Mouse (Mus musculus) midbrain, postnatal 0 days (tissue): ENCODE measurements around the gene Clk3. TPM values are rescaled to one million over a fixed set of nuclear protein-coding genes. Genes with fewer than 3 reads are reported as not detected.
A peak's percentile ranks its signal among the peaks of the same experiment; 100 is the strongest.

Experiments used
- ATAC-seq: fragments of 200-750 bp; cut with Nextera tagmentation; 2 replicates; pipeline ENCODE4 v1.8.0; 2017; ENCODE audit warnings: moderate number of reproducible peaks, mild to moderate bottlenecking, moderate TSS enrichment, moderate library complexity; ENCODE audit not compliant: low FRiP score
- DNase-seq: peaks from one replicate; pipeline ENCODE4 v3.0.0-alpha.2; 2015; ENCODE audit warnings: low spot score
- H3K27ac ChIP-seq: fragments of 300-500 bp; sonication (generic); 2 replicates; pipeline ENCODE4 v1.5.1; 2014; ENCODE audit warnings: low read depth, mild to moderate bottlenecking, low read length, mixed read lengths
- H3K27me3 ChIP-seq: fragments of 300-500 bp; sonication (generic); 2 replicates; pipeline ENCODE4 v1.6.1; 2014; ENCODE audit warnings: low read length, control low read depth, mixed read lengths; ENCODE audit not compliant: insufficient read depth
- H3K36me3 ChIP-seq: fragments of 300-500 bp; sonication (generic); 2 replicates; pipeline ENCODE4 v1.6.1; 2014; ENCODE audit warnings: low read length, control low read depth, mixed read lengths; ENCODE audit not compliant: insufficient read depth
- H3K4me1 ChIP-seq: fragments of 300-500 bp; sonication (generic); 2 replicates; pipeline ENCODE4 v1.6.1; 2014; ENCODE audit warnings: mild to moderate bottlenecking, control low read depth, antibody characterized with exemption, low read length, mixed read lengths; ENCODE audit not compliant: insufficient read depth
- H3K4me2 ChIP-seq: fragments of 300-500 bp; sonication (generic); 2 replicates; pipeline ENCODE4 v1.6.1; 2014; ENCODE audit warnings: low read depth, mild to moderate bottlenecking, low read length, mixed read lengths; ENCODE audit not compliant: poor library complexity, severe bottlenecking
- H3K4me3 ChIP-seq: fragments of 300-500 bp; sonication (generic); 2 replicates; pipeline ENCODE4 v1.5.1; 2014; ENCODE audit warnings: low read depth, mild to moderate bottlenecking, low read length, moderate library complexity
- H3K9ac ChIP-seq: fragments of 300-500 bp; sonication (generic); replicated peaks from 2 replicates; pipeline ENCODE4 v1.6.1; 2014; ENCODE audit warnings: mild to moderate bottlenecking, low read length, moderate library complexity, mixed read lengths; ENCODE audit not compliant: poor library complexity, severe bottlenecking
- H3K9me3 ChIP-seq: fragments of 300-500 bp; sonication (generic); 2 replicates; pipeline ENCODE4 v1.6.1; 2016; ENCODE audit warnings: low read length, control low read depth
- CTCF ChIP-seq: IDR thresholded peaks from 2 replicates; pipeline ENCODE4 v1.5.1; 2016; ENCODE audit warnings: antibody characterized with exemption, mild to moderate bottlenecking
- WGBS: fragments of 180-500 bp; shearing (Covaris S2); extraction: QIAGEN DNeasy Blood & Tissue Kit; methylation state at CpG from one replicate; pipeline ENCODE4 v1.1.7; 2014; 5-methylcytosine and 5-hydroxymethylcytosine counted together
- polyA plus RNA-seq: library from polyadenylated mRNA; unstranded; fragments of >200 nt; fragmentation: Nextera tagmentation; extraction: Ambion mirVana; gene quantifications from 2 replicates; pipeline ENCODE4 v1.2.1, GENCODE M21; 2015
- total RNA-seq: library from RNA; depleted of rRNA; stranded (reverse); fragments of >200 nt; gene quantifications from 2 replicates; pipeline ENCODE4 v1.2.3, GENCODE M21; 2014

Clk3 gene
- total and polyA plus RNA-seq, 2 experiments from 2014 or later = 53.4 to 83.7 TPM

DNA sequence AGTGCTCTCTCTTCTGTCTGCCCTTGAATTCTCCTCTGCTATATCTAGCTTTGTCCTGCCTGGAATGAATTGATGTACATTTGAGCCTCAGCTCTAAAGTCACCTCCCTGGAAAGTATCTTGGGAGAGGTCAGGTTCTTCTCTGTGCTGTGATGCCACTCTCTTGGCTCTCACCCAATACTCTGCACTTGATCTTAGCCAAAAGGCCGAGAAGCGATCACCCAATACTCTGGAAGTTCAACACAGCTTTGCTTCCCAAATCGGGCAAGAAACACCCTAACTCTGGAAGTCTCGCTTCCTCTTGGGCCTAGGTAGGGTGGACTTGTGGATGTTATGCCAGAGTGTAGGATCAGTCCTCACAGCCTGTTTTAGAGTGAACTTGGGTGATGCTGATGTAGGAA, 1.6 kb upstream of the Clk3 start:
- TF ChIP-seq CTCF = no peak
- Histone ChIP-seq H3K9me3 (no peaks in the 10 kb centered on the region), H3K27me3 (no peaks in the 10 kb centered on the region), H3K4me1 (peaks cover 15% of the 10 kb centered on the region), H3K4me3 (no peak overlapping the region), H3K27ac (no peak overlapping the region), H3K36me3 (no peaks in the 10 kb centered on the region), H3K4me2 (no peak overlapping the region), H3K9ac (no peak overlapping the region)
- ATAC-seq (no peak), DNase-seq (no peak)
- 95% methylated on average over 4 of the region's 4 CpGs for WGBS

GRCm38 (mm10) chr9:57766431-57766830, 771 bp upstream of the Clk3 start:
- Histone ChIP-seq H3K4me3 (peak overlapping the region; percentile 95), H3K9ac (peak overlapping the region; percentile 100), H3K27ac (peak overlapping the region; percentile 100), H3K4me1 (peaks cover 15% of the 10 kb centered on the region), H3K4me2 (peak overlapping the region; percentile 96), H3K36me3 (0 out of 2 replicates have a peak, but pooled peaks cover 1% of the 10 kb centered on the region), H3K27me3 (no peaks in the 10 kb centered on the region), H3K9me3 (no peaks in the 10 kb centered on the region)
- 18% methylated on average over 6 of the region's 6 CpGs for WGBS
- ATAC-seq (no peak), DNase-seq (no peak)
- no peak for TF ChIP-seq CTCF

DNA sequence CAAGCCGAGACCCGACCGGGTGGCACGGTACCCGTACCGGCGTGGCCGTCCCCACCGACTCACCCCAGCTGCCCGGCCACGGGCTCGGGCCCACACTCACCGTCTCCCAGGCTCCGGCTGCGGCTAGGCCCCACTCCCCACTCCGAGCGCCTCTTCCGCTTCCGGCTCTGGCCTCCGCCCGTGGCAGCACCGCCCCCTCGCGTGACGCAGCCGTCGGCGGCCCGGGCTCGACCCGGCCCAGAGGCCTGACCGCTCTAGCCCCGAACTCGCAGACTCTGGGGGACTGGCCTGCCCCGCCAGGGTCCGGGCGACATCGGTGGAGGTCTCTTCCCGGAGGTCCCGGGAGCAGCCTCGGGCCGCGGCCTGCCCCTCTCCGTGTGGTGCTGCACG, 691 bp downstream of the Clk3 start:
- Histone ChIP-seq H3K4me2 (peak overlapping the region; percentile 96), H3K27ac (peak overlapping the region; percentile 100), H3K9ac (peak overlapping the region; percentile 100), H3K4me3 (peak overlapping the region; percentile 95), H3K36me3 (peaks cover 15% of the 10 kb centered on the region; the same call in 1 of the 2 replicates), H3K4me1 (peaks cover 15% of the 10 kb centered on the region), H3K9me3 (no peaks in the 10 kb centered on the region), H3K27me3 (no peaks in the 10 kb centered on the region)
- ATAC-seq (peak; percentile 87), DNase-seq (peak; percentile 94)
- TF ChIP-seq CTCF = peak; percentile 16; the same call in 1 of the 2 replicates
- WGBS = 0% methylated on average over 39 of the region's 45 CpGs

DNA sequence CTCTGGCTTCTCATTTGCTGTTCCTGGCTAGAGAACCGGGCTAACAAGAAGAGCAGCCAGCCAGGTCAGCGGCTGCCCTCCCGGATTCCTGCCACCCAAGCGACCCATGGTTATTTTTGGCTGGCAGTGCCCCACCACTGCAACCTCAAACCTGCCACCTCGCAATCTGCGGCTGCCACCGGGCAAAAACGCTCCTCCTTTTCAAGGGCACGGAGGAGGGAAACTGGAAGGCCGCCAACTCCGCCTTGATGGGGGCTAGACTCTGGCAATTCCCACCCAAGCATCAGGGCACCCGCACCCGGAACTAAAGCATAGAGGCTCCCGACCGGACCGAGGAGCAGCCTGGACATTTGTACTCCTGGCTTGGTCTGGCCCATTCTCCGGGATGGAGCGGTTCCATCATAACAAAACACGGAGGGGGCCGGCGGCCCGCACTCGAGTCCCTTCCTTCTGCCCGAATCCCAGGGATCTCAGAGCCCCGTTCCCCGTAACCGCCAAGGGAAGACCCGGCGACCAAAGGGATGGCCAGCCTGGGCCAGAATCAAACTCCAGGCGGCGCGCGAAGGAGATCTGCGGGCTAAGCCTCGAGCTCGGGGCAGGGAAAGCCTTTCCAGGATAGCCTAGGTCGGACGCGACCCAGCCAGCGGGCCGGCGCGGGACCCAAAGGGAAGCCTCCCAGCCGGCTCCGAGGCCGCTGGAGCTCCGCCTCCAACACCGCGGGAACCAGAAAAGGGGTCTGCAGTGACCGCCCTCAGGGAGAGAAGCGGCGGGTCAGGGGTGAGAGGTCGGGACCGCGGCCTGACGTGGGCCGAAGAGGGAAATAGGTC, 1.3 kb downstream of the Clk3 start:
- TF ChIP-seq CTCF = peak; percentile 30; the same call in 1 of the 2 replicates
- 1% methylated on average over 46 of the region's 57 CpGs for WGBS
- no peaks in the 10 kb centered on the region for H3K27me3 ChIP-seq
- peak overlapping the region; percentile 96 for H3K4me2 ChIP-seq
- H3K27ac ChIP-seq = peak overlapping the region; percentile 100
- no peaks in the 10 kb centered on the region for H3K9me3 ChIP-seq
- peak; percentile 64 for DNase-seq
- peaks cover 21% of the 10 kb centered on the region for H3K36me3 ChIP-seq
- H3K4me3 ChIP-seq = peak overlapping the region; percentile 95
- ATAC-seq = peak; percentile 24
- peaks cover 15% of the 10 kb centered on the region for H3K4me1 ChIP-seq
- peak overlapping the region; percentile 100 for H3K9ac ChIP-seq

DNA sequence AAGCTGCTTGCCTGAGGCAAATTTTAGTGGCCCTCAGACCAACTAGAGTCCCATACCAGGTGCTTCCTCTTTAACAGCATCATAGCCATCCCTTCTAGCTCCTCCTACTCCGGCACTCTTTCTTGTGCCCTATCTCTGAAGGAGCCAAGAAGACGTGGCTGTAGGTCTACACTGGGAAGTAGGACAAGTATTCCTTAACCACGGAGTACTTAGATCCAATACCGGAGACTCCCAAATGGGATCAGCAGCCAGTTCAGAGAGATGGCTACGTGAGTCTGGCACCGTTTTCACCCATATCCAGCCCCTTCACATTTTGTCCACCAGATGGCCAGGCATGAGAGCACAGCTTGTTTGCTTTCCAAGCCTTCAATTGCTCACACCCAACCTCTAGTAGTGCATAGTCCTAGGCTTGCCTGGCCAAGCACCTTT, 3.1 kb downstream of the Clk3 start:
- no peak overlapping the region for H3K4me3 ChIP-seq
- peaks cover 15% of the 10 kb centered on the region for H3K4me1 ChIP-seq
- H3K36me3 ChIP-seq = peaks cover 38% of the 10 kb centered on the region
- 55% methylated on average over 6 of the region's 6 CpGs for WGBS
- ATAC-seq (no peak), DNase-seq (peak; percentile 62)
- peak overlapping the region; percentile 96; the same call in 1 of the 2 replicates for H3K4me2 ChIP-seq
- no peaks in the 10 kb centered on the region for H3K27me3 ChIP-seq
- H3K27ac ChIP-seq = no peak overlapping the region
- TF ChIP-seq CTCF = peak; percentile 78
- H3K9ac ChIP-seq = 0 out of 2 replicates have a peak overlapping the region, but pooled peaks have one; percentile 2
- no peaks in the 10 kb centered on the region for H3K9me3 ChIP-seq
